Mouse (Mus musculus): Measurements from ENCODE around the gene Foxa3. TPM values are rescaled to one million over a fixed set of nuclear protein-coding genes. Genes with fewer than 3 reads are reported as not detected.

The Foxa3 gene
- polyA plus RNA-seq, 1 experiment = 0.13 TPM

GRCm38 (mm10) chr7:19012882-19013281 lies 10.5 kb downstream of the Foxa3 start:
- DNase-seq = no peak
- TF ChIP-seq CTCF (conservative IDR thresholded peaks at IDR 0.05; ENCODE audit: insufficient read depth, insufficient read length, low read depth, low read length) (no peak), POLR2A (IDR thresholded peaks at IDR 0.05; ENCODE audit: low read depth, low read length) (no peak)
- Histone ChIP-seq H3K4me1 (ENCODE audit: control insufficient read depth, insufficient read depth, low read length) (0 out of 2 replicates have a peak, but pooled peaks cover under 1% of the 10 kb centered on the region), H3K36me3 (ENCODE audit: control insufficient read depth, insufficient read depth, low read length) (no peaks in the 10 kb centered on the region), H3K27ac (ENCODE audit: insufficient read depth, low read depth, low read length) (no peak overlapping the region), H3K4me3 (ENCODE audit: insufficient read depth, low read depth, low read length) (no peak overlapping the region), H3K27me3 (replicated peaks; ENCODE audit: control insufficient read depth, insufficient read depth, low read length) (no peaks in the 10 kb centered on the region)
- 54% methylated on average over 2 of the region's 2 CpGs for WGBS

GRCm38 (mm10) chr7:19012025-19012621 lies 11.2 kb downstream of the Foxa3 start:
- WGBS = 2% methylated on average over 26 of the region's 31 CpGs
- H3K4me1 ChIP-seq (ENCODE audit: control insufficient read depth, insufficient read depth, low read length) = peaks cover 8% of the 10 kb centered on the region; the same call in 1 of the 2 replicates
- TF ChIP-seq POLR2A (IDR thresholded peaks at IDR 0.05; ENCODE audit: low read depth, low read length) (no peak), CTCF (conservative IDR thresholded peaks at IDR 0.05; ENCODE audit: insufficient read depth, insufficient read length, low read depth, low read length) (no peak)
- H3K4me3 ChIP-seq (ENCODE audit: insufficient read depth, low read depth, low read length) = peak overlapping the region; percentile 43
- DNase-seq = peak; percentile 45
- H3K27me3 ChIP-seq (replicated peaks; ENCODE audit: control insufficient read depth, insufficient read depth, low read length) = no peaks in the 10 kb centered on the region
- peak overlapping the region; percentile 26; the same call in 1 of the 2 replicates for H3K27ac ChIP-seq (ENCODE audit: insufficient read depth, low read depth, low read length)
- no peaks in the 10 kb centered on the region for H3K36me3 ChIP-seq (ENCODE audit: control insufficient read depth, insufficient read depth, low read length)

GRCm38 (mm10) chr7:19010581-19010980 lies 12.8 kb downstream of the Foxa3 start:
- WGBS = 80% methylated on average over 7 of the region's 7 CpGs
- no peak for DNase-seq
- Histone ChIP-seq H3K4me1 (ENCODE audit: control insufficient read depth, insufficient read depth, low read length) (peaks cover 14% of the 10 kb centered on the region), H3K4me3 (ENCODE audit: insufficient read depth, low read depth, low read length) (no peak overlapping the region), H3K27ac (ENCODE audit: insufficient read depth, low read depth, low read length) (no peak overlapping the region), H3K27me3 (replicated peaks; ENCODE audit: control insufficient read depth, insufficient read depth, low read length) (no peaks in the 10 kb centered on the region), H3K36me3 (ENCODE audit: control insufficient read depth, insufficient read depth, low read length) (no peaks in the 10 kb centered on the region; the same call in 1 of the 2 replicates)
- TF ChIP-seq POLR2A (IDR thresholded peaks at IDR 0.05; ENCODE audit: low read depth, low read length) (no peak), CTCF (conservative IDR thresholded peaks at IDR 0.05; ENCODE audit: insufficient read depth, insufficient read length, low read depth, low read length) (no peak)

- Histone ChIP-seq H3K27me3 (replicated peaks; ENCODE audit: control insufficient read depth, insufficient read depth, low read length) (no peaks in the 10 kb centered on the region), H3K36me3 (ENCODE audit: control insufficient read depth, insufficient read depth, low read length) (no peaks in the 10 kb centered on the region; the same call in 1 of the 2 replicates), H3K27ac (ENCODE audit: insufficient read depth, low read depth, low read length) (no peak overlapping the region), H3K4me1 (ENCODE audit: control insufficient read depth, insufficient read depth, low read length) (peaks cover 20% of the 10 kb centered on the region), H3K4me3 (ENCODE audit: insufficient read depth, low read depth, low read length) (no peak overlapping the region)
- peak; percentile 36 for DNase-seq
- TF ChIP-seq POLR2A (IDR thresholded peaks at IDR 0.05; ENCODE audit: low read depth, low read length) = peak; percentile 4
- TF ChIP-seq CTCF (conservative IDR thresholded peaks at IDR 0.05; ENCODE audit: insufficient read depth, insufficient read length, low read depth, low read length) = no peak
- WGBS = 41% methylated on average over 13 of the region's 13 CpGs
These were observed 16.0 kb downstream of the Foxa3 start for GRCm38 (mm10) chr7:19007026-19007977.

GRCm38 (mm10) chr7:19006476-19006875 lies 16.9 kb downstream of the Foxa3 start:
- Histone ChIP-seq H3K27ac (ENCODE audit: insufficient read depth, low read depth, low read length) (no peak overlapping the region), H3K27me3 (replicated peaks; ENCODE audit: control insufficient read depth, insufficient read depth, low read length) (no peaks in the 10 kb centered on the region), H3K4me3 (ENCODE audit: insufficient read depth, low read depth, low read length) (no peak overlapping the region), H3K36me3 (ENCODE audit: control insufficient read depth, insufficient read depth, low read length) (no peaks in the 10 kb centered on the region; the same call in 1 of the 2 replicates), H3K4me1 (ENCODE audit: control insufficient read depth, insufficient read depth, low read length) (peaks cover 20% of the 10 kb centered on the region)
- TF ChIP-seq POLR2A (IDR thresholded peaks at IDR 0.05; ENCODE audit: low read depth, low read length) (no peak), CTCF (conservative IDR thresholded peaks at IDR 0.05; ENCODE audit: insufficient read depth, insufficient read length, low read depth, low read length) (peak; percentile 99)
- WGBS = 5% methylated on average over 12 of the region's 12 CpGs
- DNase-seq = peak; percentile 92

- no peak for DNase-seq
- Histone ChIP-seq H3K27me3 (replicated peaks; ENCODE audit: control insufficient read depth, insufficient read depth, low read length) (no peaks in the 10 kb centered on the region), H3K27ac (ENCODE audit: insufficient read depth, low read depth, low read length) (no peak overlapping the region), H3K4me1 (ENCODE audit: control insufficient read depth, insufficient read depth, low read length) (peaks cover 20% of the 10 kb centered on the region), H3K36me3 (ENCODE audit: control insufficient read depth, insufficient read depth, low read length) (no peaks in the 10 kb centered on the region; the same call in 1 of the 2 replicates), H3K4me3 (ENCODE audit: insufficient read depth, low read depth, low read length) (no peak overlapping the region)
- TF ChIP-seq POLR2A (IDR thresholded peaks at IDR 0.05; ENCODE audit: low read depth, low read length) (no peak), CTCF (conservative IDR thresholded peaks at IDR 0.05; ENCODE audit: insufficient read depth, insufficient read length, low read depth, low read length) (no peak)
- WGBS = 80% methylated on average over 34 of the region's 34 CpGs
These were observed 17.8 kb downstream of the Foxa3 start for GRCm38 (mm10) chr7:19005417-19006121.
